Mouse (Mus musculus): ENCODE results near the gene Chrng. TPM values are rescaled to one million over a fixed set of nuclear protein-coding genes. Genes with fewer than 3 reads are reported as not detected.

Gene Chrng
- polyA plus RNA-seq, 1 experiment from 2014 or later = 0.12 TPM

GRCm38 (mm10) chr1:87201848-87202247, 2.6 kb upstream of the Chrng start:
- ATAC-seq (ENCODE audit: borderline replicate concordance, extremely low read depth, low FRiP score, low TSS enrichment) = no peak
- Histone ChIP-seq H3K9me3 (no peaks in the 10 kb centered on the region), H3K4me3 (no peak overlapping the region), H3K27me3 (peaks cover 14% of the 10 kb centered on the region), H3K4me1 (peaks cover 12% of the 10 kb centered on the region; the same call in 1 of the 2 replicates), H3K9ac (no peak overlapping the region), H3K27ac (no peak overlapping the region), H3K36me3 (no peaks in the 10 kb centered on the region), H3K4me2 (no peak overlapping the region)
- 28% methylated on average over 1 of the region's 1 CpGs for WGBS

GRCm38 (mm10) chr1:87203779-87204178, 678 bp upstream of the Chrng start:
- H3K36me3 ChIP-seq = no peaks in the 10 kb centered on the region
- no peak overlapping the region for H3K27ac ChIP-seq
- H3K9ac ChIP-seq = no peak overlapping the region
- WGBS = 77% methylated on average over 5 of the region's 5 CpGs
- H3K4me1 ChIP-seq = peaks cover 12% of the 10 kb centered on the region; the same call in 1 of the 2 replicates
- no peak for ATAC-seq (ENCODE audit: borderline replicate concordance, extremely low read depth, low FRiP score, low TSS enrichment)
- peaks cover 26% of the 10 kb centered on the region for H3K27me3 ChIP-seq
- no peaks in the 10 kb centered on the region for H3K9me3 ChIP-seq
- H3K4me2 ChIP-seq = no peak overlapping the region
- no peak overlapping the region for H3K4me3 ChIP-seq

GRCm38 (mm10) chr1:87205038-87205437, 581 bp downstream of the Chrng start:
- WGBS = 45% methylated on average over 6 of the region's 6 CpGs
- no peak overlapping the region for H3K27ac ChIP-seq
- no peak for ATAC-seq (ENCODE audit: borderline replicate concordance, extremely low read depth, low FRiP score, low TSS enrichment)

GRCm38 (mm10) chr1:87205502-87205901, 1.0 kb downstream of the Chrng start:
- no peaks in the 10 kb centered on the region for H3K36me3 ChIP-seq
- peak; percentile 66; the same call in 1 of the 2 replicates for ATAC-seq (ENCODE audit: borderline replicate concordance, extremely low read depth, low FRiP score, low TSS enrichment)
- peaks cover 12% of the 10 kb centered on the region; the same call in 1 of the 2 replicates for H3K4me1 ChIP-seq
- H3K9me3 ChIP-seq = no peaks in the 10 kb centered on the region
- no peak overlapping the region for H3K4me3 ChIP-seq
- no peak overlapping the region for H3K27ac ChIP-seq
- 30% methylated on average over 3 of the region's 3 CpGs for WGBS
- no peak overlapping the region for H3K4me2 ChIP-seq
- H3K27me3 ChIP-seq = peaks cover 26% of the 10 kb centered on the region
- H3K9ac ChIP-seq = no peak overlapping the region

More at GRCm38 (mm10) chr1:87205038-87205437, 581 bp downstream of the Chrng start:
- Histone ChIP-seq H3K36me3 (no peaks in the 10 kb centered on the region), H3K9ac (no peak overlapping the region), H3K9me3 (no peaks in the 10 kb centered on the region), H3K27me3 (peaks cover 26% of the 10 kb centered on the region), H3K4me1 (peaks cover 12% of the 10 kb centered on the region; the same call in 1 of the 2 replicates), H3K4me2 (no peak overlapping the region), H3K4me3 (no peak overlapping the region)

- Histone ChIP-seq H3K27ac (no peak overlapping the region), H3K9me3 (no peaks in the 10 kb centered on the region), H3K4me1 (peaks cover 12% of the 10 kb centered on the region; the same call in 1 of the 2 replicates), H3K9ac (no peak overlapping the region), H3K27me3 (peaks cover 26% of the 10 kb centered on the region), H3K36me3 (no peaks in the 10 kb centered on the region), H3K4me2 (no peak overlapping the region), H3K4me3 (no peak overlapping the region)
- no peak for ATAC-seq (ENCODE audit: borderline replicate concordance, extremely low read depth, low FRiP score, low TSS enrichment)
- 22% methylated on average over 17 of the region's 17 CpGs for WGBS
Measured at GRCm38 (mm10) chr1:87206339-87206738, 1.9 kb downstream of the Chrng start.

- no peaks in the 10 kb centered on the region for H3K36me3 ChIP-seq
- peaks cover 26% of the 10 kb centered on the region for H3K4me1 ChIP-seq
- no peak overlapping the region for H3K9ac ChIP-seq
- peaks cover 16% of the 10 kb centered on the region for H3K27me3 ChIP-seq
- H3K4me3 ChIP-seq = no peak overlapping the region
- H3K4me2 ChIP-seq = no peak overlapping the region
- no peaks in the 10 kb centered on the region for H3K9me3 ChIP-seq
- WGBS = 74% methylated on average over 4 of the region's 4 CpGs
- H3K27ac ChIP-seq = no peak overlapping the region
- ATAC-seq (ENCODE audit: borderline replicate concordance, extremely low read depth, low FRiP score, low TSS enrichment) = no peak
Measured at GRCm38 (mm10) chr1:87211431-87211830, 7.0 kb downstream of the Chrng start.

GRCm38 (mm10) chr1:87213735-87214704, 9.6 kb downstream of the Chrng start, which contains the start of gene Eif4e2:
Gene Eif4e2 (plus strand): TSS chr1:87213914.
- Histone ChIP-seq H3K4me3 (peak within 1 kb of the TSS; percentile 98), H3K36me3 (no peaks in the 10 kb centered on the region), H3K9me3 (no peaks in the 10 kb centered on the region), H3K27me3 (no peaks in the 10 kb centered on the region), H3K27ac (peak within 1 kb of the TSS; percentile 100), H3K9ac (peak within 1 kb of the TSS; percentile 97), H3K4me1 (peaks cover 28% of the 10 kb centered on the region), H3K4me2 (peak within 1 kb of the TSS; percentile 67)
- under 1% methylated on average over 94 of the region's 99 CpGs for WGBS
- ATAC-seq (ENCODE audit: borderline replicate concordance, extremely low read depth, low FRiP score, low TSS enrichment) = peak; percentile 96

GRCm38 (mm10) chr1:87214748-87215147, 10.3 kb downstream of the Chrng start:
- Histone ChIP-seq H3K27ac (peak overlapping the region; percentile 100), H3K36me3 (peaks cover 4% of the 10 kb centered on the region), H3K4me3 (peak overlapping the region; percentile 98), H3K27me3 (no peaks in the 10 kb centered on the region), H3K9ac (peak overlapping the region; percentile 97), H3K4me1 (peaks cover 28% of the 10 kb centered on the region), H3K4me2 (peak overlapping the region; percentile 67), H3K9me3 (no peaks in the 10 kb centered on the region)
- 5% methylated on average over 4 of the region's 4 CpGs for WGBS
- no peak for ATAC-seq (ENCODE audit: borderline replicate concordance, extremely low read depth, low FRiP score, low TSS enrichment)

- H3K27ac ChIP-seq = no peak overlapping the region
- H3K27me3 ChIP-seq = no peaks in the 10 kb centered on the region
- ATAC-seq (ENCODE audit: borderline replicate concordance, extremely low read depth, low FRiP score, low TSS enrichment) = no peak
- no peak overlapping the region for H3K9ac ChIP-seq
- H3K4me3 ChIP-seq = no peak overlapping the region
- H3K36me3 ChIP-seq = peaks cover 36% of the 10 kb centered on the region
- no peaks in the 10 kb centered on the region for H3K9me3 ChIP-seq
- WGBS = 52% methylated on average over 3 of the region's 3 CpGs
- H3K4me2 ChIP-seq = no peak overlapping the region
- H3K4me1 ChIP-seq = peaks cover 26% of the 10 kb centered on the region
Measured at GRCm38 (mm10) chr1:87217938-87218337, 13.5 kb downstream of the Chrng start.

- H3K4me1 ChIP-seq = no peaks in the 10 kb centered on the region
- H3K27ac ChIP-seq = no peak overlapping the region
- H3K4me2 ChIP-seq = no peak overlapping the region
- H3K36me3 ChIP-seq = peaks cover 94% of the 10 kb centered on the region
- no peak for ATAC-seq (ENCODE audit: borderline replicate concordance, extremely low read depth, low FRiP score, low TSS enrichment)
- no peaks in the 10 kb centered on the region for H3K27me3 ChIP-seq
- H3K9ac ChIP-seq = no peak overlapping the region
- no peak overlapping the region for H3K4me3 ChIP-seq
- no peaks in the 10 kb centered on the region for H3K9me3 ChIP-seq
- WGBS = 95% methylated on average over 8 of the region's 8 CpGs
Measured at GRCm38 (mm10) chr1:87225739-87226138, 21.3 kb downstream of the Chrng start.

GRCm38 (mm10) chr1:87226409-87227159, 22.1 kb downstream of the Chrng start:
- WGBS = 100% methylated on average over 1 of the region's 1 CpGs
- Histone ChIP-seq H3K4me1 (no peaks in the 10 kb centered on the region), H3K9ac (no peak overlapping the region), H3K4me2 (no peak overlapping the region), H3K9me3 (no peaks in the 10 kb centered on the region), H3K27me3 (no peaks in the 10 kb centered on the region), H3K4me3 (no peak overlapping the region), H3K36me3 (peaks cover 85% of the 10 kb centered on the region), H3K27ac (no peak overlapping the region)
- ATAC-seq (ENCODE audit: borderline replicate concordance, extremely low read depth, low FRiP score, low TSS enrichment) = no peak

Data from lung, embryonic 15.5 days (tissue).